Mouse (Mus musculus) gastrocnemius, adult 8-10 months (tissue): ENCODE results near the gene Arhgef17. TPM values are rescaled to one million over a fixed set of nuclear protein-coding genes. Genes with fewer than 3 reads are reported as not detected.

Experiments used
- DNase-seq, 2 experiments: peaks; one replicate each; pipeline ENCODE4 v3.0.0; 2022; ENCODE audit warnings: low spot score in 2 of 2
- total RNA-seq, 4 experiments: library from RNA; stranded (reverse); gene quantifications; 2 replicates each; pipeline ENCODE4 v1.2.4; 2022

The Arhgef17 gene
- total RNA-seq, 4 experiments from 2014 or later = 33.5 to 44.3 (median 38.1) TPM

DNA sequence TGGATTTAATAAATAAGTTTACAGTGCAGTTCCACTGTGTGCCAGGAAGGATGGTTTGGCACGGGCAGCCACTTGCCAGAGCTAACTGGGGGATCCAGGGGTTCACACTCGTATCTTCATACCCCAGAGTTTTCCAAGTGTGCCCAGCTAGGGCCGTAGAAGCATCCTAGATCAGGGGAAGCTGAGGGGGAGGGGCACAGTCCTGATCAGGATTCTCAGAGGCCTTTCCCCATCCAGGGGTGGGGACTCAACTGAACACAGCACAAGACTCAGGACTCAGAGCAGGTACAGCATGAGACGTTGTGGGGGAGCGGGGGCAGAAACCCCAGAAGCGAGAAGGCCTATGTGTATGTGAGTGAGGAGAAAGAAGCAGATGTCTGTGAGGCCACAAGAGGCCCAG lies 14.2 kb downstream of the Arhgef17 start:
- no peak for DNase-seq

DNA sequence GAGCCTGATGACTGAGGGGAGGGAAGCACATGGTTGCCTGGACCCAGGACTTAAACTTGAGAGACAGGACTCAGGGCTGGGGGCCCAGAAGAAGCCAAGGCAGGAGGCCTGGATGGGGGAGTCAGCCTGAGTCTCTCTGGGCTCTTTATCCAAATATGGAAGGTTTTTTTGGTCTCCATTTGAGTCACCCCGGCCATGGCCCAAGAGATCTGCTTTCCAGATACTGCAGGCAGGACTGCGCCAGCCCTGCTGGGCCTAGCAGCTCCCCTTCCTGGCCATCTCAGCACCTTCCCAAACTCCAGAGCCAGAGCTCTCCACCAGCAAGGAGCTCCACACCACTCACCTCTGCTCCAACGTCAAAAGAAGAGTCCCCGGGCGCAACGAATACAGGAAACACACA lies 15.4 kb downstream of the Arhgef17 start:
- no peak for DNase-seq

DNA sequence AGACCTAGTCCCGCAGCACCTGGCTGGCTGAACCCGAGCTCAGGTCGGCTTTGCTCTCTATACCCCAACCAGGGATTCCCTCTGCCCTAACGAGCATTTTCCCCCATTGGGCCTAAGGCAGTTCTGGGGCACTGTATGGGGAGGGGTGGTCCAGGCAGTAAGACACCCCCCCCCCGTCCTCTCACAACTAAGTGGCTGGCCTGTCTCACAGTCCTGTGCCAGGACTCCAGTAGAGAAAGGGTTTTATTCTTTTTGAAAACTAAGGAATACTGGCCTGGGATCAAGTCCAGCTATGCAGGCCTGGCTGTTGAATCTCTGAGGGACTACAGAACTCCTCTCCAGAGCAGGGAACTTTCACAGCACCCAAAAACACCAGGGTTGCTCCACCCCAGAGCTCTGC lies 16.7 kb downstream of the Arhgef17 start:
- DNase-seq = no peak

DNA sequence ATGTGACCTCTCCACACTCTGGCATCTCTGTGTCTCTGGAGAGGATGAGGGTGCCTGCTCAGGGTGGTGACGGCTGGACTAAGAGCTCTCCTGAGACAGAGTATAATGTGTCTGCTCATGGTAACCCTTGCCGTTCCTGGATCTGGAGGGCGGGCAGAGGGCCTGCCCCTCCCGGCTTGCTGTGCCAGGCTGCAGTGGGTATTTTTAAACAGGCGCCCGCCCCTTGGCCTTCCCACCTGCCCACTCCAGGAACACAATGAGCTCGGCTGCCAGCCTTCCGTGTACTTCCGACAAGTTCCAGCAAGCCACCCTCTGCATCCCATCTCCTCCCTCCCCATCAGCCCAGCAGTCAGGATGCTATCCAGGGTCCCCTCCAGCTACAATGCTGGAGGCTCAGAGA lies 20.1 kb downstream of the Arhgef17 start:
- DNase-seq = peak in 1 of 2 experiments; percentile 54

DNA sequence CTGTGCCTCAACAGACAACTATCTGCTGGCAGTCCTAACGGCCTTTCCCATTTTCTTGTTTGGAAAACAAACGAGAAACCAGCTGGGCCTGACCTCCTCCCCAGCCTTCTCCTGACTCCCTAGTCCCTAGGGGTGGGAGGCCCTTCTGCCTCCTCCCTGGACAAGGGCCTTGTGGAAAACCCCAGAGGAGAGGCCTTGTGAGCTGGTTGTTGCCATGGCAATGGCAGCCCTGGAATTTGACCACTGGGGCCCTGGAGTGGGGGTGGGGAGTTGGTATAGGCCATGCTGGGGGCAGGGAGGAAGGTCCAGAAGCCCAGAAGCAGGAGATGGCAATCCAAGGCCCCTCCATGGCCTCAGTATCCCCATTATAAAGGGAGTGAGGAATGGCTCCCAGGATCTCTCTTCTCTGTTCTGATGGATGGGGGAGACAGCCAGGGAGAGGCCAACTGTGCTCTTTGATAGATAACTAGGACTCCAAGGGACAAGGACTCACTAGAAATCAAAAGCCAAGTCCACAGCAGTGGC lies 20.6 kb downstream of the Arhgef17 start:
- no peak for DNase-seq

DNA sequence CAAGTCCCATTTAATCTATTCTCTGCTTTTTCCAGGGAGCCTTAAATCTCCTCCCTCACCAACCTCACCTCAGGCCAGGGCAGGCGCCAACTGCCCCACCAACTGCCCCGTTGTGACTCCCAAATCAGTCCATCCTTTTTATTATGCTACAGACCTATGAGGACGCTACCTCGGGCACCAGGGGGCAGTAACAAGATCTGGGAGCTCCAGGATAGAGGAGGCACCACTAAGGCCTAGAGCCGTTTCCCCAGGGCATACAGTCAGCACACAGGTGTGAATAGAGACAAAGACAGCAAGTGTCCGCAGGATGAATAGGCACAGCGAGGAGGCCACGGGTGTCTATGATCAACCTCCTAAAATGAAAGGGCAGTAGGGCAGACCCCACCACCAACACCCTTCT lies 23.3 kb downstream of the Arhgef17 start:
- peak in 1 of 2 experiments; percentile 47 for DNase-seq

GRCm38 (mm10) chr7:100908061-100908460 lies 23.8 kb downstream of the Arhgef17 start:
- DNase-seq = peak in 1 of 2 experiments; percentile 50

DNA sequence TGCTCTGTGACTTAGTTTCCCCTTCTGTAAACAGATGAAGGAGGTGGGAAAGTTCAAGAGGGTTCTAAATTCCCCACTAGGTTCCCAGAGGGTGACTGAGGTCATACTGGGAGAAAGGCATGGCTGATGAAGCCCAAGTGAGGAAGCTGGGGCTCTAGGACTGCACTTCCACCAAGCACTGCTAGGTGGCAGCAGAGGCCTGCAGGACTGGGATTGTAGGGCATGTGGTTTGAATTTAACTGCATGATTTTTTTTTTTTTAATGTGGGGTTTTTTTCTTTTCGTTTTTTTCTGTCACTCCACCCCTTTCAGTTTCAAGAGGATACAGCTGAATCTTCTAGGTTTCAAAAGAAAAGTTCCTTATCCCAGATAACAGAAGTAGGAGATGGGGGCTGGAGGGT lies 24.7 kb downstream of the Arhgef17 start:
- peak; percentile 78 to 79 for DNase-seq

DNA sequence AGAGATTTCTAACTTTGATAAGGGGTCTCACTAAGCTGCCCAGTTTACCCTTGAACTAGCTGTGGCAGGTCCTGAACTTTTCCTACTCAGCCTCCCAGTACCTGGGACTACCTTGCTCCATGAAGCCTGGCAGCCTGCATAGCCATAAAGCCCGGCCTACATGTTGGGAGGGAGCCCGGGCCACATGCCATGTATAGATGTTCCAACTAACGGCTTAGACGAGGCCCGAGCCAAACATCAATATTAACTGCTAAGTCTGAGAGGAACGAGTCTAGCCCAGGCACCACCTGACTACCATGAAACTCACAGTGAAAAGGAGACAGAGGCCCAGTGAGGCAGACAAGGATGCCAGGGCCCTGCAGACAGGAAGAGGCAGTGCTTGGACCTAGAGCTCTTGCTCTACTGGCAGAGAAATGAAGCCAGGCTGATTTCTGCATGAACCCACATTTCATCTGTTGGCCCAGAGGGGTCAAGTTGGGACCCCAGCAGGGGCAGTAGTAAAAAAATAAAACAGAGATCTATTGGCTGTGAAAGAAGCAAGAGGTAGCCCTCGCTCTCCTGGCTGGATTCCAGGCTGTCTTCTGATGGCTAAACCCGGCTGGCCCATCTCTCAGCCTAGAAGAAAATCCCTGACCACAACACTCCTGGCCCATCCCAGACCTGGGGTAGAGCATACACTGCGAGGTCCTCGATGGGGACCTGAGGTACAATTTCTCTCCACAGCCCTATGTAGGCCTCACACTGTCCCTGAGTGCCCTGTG lies 25.7 kb downstream of the Arhgef17 start:
- no peak for DNase-seq

- DNase-seq = no peak
Observed at GRCm38 (mm10) chr7:100905037-100905436, 26.9 kb downstream of the Arhgef17 start.

- DNase-seq = no peak
Observed at GRCm38 (mm10) chr7:100904612-100905011, 27.3 kb downstream of the Arhgef17 start.

GRCm38 (mm10) chr7:100902451-100903137 lies 29.3 kb downstream of the Arhgef17 start:
- DNase-seq = no peak

- no peak for DNase-seq
Observed at GRCm38 (mm10) chr7:100897828-100898227, 34.1 kb downstream of the Arhgef17 start.

DNA sequence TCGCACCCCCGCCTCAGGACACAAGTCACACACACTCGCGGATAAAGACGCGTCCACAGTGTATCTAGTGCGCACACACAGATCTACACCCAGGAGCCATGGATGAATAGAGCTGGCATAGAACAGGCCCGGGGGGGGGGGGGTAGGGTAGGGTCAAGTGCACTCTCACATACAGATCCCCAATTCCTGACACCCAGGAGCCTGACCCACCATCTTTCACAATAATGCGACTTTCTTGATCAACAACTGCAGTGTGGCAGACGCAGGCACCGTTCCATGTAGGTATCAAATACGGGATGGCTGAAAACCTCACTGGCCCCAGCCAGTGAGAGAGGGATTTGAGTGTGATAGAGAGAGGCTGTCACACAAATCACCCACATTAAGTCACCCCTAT lies 37.1 kb downstream of the Arhgef17 start:
- no peak for DNase-seq

GRCm38 (mm10) chr7:100894057-100894832 lies 37.7 kb downstream of the Arhgef17 start:
- peak in 1 of 2 experiments; percentile 28 for DNase-seq

GRCm38 (mm10) chr7:100893249-100894056 lies 38.5 kb downstream of the Arhgef17 start:
- DNase-seq = no peak

DNA sequence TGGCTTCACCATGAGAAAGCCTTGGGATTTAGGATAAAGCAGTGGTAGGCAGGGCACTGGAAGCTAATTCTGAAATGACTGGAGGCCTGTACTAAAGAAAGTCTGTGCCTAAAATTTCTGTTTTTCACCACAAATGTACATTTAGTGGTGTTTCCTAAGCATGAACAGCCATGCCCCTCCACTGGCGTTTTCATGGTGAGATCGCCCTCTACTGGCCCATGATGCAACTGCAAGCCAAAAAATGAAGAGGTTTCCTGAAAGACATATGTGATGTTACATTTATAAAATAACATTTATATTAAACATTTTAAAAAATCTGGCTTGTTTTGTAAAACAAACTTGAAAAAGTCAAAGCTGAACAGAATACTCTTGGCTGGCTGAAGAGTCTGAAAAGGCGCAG lies 45.4 kb downstream of the Arhgef17 start:
- no peak for DNase-seq

GRCm38 (mm10) chr7:100884460-100884859 lies 47.4 kb downstream of the Arhgef17 start:
- no peak for DNase-seq

GRCm38 (mm10) chr7:100881950-100882349 lies 50.0 kb downstream of the Arhgef17 start:
- DNase-seq = no peak

DNA sequence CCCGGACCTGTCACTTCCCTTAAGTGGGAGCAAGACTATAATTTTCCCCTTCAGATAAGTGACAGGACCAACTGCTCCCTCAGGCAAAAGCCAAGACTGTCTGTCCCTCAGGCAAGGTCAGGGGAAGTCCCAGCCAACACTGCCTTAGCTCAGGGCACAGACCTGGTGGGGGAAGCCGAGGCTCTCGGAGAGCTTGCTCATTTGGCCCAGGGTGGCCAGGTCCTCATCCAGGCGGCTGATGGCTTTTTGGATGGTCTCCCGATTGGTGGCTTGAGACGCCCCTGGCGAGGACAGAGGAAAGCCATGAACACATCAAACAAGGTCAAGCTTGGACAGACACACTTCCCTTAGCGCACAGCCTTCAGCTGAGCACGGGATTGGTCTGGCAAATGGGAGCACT lies 50.4 kb downstream of the Arhgef17 start:
- DNase-seq = peak; percentile 70 to 82

GRCm38 (mm10) chr7:100879595-100879994 lies 52.3 kb downstream of the Arhgef17 start:
- no peak for DNase-seq
